Mouse (Mus musculus) kidney, postnatal 14 days (tissue): ENCODE results near the gene Hdac4.

ENCODE experiments used
- DNase-seq: peaks from one replicate; pipeline ENCODE4 v3.0.0; 2022; ENCODE audit warnings: mixed read lengths

Gene Hdac4

DNA sequence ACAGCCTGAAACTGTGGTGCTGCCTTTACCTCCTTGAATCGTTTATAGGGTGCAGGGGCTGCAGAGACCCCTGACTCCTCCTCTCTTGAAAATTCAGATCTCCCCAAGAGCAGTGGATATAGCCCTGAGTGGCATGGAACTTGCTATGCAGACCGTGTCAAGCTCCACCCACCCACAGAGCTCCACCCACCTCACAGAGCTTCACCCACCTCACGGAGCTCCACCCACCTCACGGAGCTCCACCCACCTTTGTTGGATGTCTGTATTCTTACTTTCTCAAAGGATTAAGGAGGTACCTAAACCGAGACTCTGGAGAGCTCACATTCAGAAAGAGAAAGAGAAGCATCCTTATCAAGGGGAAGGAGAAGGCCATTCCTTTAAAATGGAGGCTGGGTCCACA, 279.5 kb downstream of the Hdac4 start:
- no peak for DNase-seq

DNA sequence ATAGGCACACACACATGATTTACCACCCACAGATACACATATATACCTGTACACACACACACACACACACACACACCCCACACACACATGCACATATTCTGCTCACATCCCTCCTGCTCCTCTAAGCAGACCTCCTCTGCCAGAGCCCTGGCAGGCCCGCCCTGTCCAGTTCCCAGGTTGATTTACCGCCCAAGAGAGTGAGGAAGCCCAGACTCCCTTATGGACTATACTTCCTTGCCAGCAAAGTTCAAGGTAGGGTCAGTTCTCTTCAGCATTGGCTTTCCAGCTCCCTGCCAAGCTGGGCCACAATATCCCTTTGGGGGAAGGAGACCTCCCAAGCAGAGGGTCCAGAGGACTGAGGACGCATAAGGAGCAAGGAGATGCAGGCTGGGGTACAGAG, 280.9 kb downstream of the Hdac4 start:
- peak; percentile 59 for DNase-seq

DNA sequence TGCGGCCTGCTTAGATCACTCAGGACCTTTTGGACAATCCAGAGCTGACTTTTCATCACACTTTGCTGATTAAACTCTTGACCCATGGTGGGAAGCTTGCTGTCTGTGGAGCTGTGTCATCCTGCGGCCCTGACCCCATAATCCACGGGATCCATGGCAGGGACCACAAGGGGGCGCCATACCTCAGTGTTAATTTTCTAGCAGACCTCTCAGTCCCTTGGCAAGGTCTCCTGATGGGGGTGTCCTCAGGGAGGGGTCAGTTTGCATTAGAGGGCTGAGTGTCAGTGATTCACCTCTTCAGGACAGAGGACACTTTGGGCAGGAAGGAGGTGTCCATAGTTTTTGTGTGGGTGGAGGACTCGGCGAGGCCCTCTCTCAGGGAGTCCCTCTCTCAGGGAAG, 281.6 kb downstream of the Hdac4 start:
- peak; percentile 58 for DNase-seq

DNA sequence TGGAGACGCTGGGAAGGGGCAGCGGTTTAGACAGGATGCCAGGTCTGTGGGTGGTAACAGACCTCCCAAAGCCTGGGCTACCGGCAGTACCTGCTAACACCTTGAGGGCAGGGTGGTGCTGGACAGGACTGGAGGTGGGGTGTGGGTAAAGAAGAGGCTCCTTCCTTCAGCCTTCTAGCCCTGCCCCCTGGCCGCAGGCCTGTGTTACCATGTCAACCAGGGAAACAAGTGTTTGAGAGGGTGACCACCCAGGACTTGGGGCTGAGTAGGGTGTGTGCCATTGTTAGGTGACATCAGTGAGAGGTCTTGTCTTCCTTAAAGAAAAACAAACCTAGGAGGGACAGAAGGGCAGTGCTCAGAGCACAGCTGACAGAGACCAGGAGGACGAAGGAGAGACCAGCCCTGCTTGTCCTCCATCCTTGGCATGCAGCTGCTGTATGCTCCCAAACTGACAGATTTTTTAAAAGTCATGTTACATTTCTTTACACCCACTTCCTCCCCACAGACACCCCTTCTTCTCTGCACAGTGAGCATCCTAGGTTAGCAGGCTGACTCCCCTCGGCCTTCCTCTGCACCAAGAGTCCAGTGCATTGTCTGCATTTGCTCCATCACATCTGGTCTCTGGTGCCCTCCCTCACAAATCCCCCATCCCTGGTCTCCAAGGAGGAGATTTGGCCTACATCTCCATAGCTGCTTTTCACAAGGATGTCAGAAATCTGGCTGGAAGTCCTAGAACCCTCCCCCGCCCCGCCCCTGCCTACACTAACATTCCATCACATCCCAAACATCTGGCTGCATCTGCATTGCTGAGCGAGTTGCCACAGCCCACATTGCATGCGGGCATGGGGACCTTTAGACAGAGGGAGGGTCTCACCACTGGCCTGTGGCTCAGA, 283.0 kb downstream of the Hdac4 start:
- no peak for DNase-seq

DNA sequence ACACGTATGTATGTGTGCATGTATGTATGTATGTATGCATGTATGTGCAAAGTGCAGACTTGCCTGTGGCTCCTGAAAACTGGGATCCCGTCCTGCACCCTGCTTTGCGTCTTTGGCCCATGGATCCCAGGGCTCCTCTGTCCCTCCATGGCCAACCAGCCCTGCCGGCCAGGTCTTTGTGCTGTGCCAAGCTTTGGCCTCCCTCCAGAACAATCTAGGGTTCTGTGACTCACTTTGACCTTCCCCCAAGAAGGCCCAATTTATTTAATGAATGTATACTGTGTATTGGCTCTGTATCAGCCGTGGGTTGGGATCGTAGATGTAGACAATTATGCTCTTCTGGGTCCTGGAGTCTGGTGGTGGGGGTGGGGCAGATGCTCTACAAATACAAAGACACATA, 290.2 kb downstream of the Hdac4 start:
- no peak for DNase-seq

DNA sequence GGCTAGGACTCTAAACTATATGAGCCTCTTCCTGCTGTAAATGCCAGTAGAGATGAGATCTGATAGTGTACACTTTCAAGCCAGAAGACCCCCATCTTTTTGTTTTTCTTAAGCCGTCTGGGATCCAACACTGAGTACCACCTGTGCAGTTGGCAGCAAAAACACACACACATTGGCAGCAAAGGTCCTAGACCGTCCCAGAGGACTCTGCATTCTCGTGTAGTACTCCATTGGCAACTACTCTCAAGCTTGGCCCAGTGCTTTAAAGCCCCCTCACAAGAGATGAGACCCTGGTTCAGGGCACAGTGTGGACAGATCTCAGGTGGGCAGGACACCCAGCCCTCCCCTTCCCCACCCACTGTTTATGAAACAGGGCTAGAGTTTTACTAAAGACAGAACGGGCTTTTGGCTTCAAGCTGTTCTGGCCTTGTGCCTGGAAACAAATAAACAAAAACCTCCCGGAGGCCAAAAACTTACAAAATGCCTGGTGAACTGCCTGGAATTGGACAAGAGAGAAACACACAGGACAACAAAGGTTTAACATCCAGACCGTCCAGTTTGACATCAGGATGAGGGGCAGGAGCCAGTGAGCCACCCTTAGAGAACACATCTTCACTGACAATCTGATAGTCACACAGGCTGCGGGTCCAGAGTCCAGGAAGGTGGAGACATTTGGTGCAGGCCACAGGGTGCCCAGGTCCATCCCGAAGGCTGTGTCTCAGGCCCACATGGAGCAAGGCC, 292.1 kb downstream of the Hdac4 start:
- peak; percentile 40 for DNase-seq

DNA sequence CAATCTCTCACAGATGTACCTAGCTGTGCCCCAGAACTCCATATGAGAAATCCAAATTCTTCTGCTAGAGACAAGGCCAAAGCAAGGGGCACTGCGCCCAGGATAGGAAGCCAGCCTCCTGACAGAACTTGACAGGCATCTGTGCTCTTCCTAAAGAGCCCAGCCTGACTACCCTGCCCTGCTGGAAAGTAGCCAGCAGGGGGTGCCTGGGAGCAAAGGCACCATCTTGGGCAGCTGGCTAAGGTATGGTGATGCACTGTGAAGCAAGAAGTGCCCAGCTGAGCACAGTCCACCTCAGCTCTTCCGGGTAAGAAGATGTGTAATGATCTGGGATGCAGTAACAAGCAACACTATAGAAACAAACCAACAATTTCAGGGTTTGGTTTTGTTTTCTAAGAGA, 298.4 kb downstream of the Hdac4 start:
- DNase-seq, result no peak

DNA sequence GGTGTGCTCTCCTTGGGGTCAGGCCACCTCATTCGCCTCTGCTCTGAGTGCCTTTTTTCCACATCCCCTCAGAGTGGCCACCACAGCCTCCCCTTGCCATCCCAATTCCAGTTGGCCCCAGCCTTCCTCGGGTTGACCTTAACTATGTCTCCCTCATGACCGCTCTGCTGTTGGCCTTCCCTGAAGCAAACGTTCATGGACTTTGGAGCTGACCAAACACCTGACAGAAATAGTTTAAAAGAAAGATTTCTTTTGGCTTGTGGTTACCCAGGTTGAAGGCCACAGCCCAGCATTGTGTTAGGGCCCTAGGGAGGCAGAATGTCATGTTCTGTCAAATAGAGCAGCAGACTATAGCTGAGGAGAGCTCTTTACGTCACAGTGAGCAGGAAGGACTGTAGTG, 301.2 kb downstream of the Hdac4 start:
- no peak for DNase-seq

DNA sequence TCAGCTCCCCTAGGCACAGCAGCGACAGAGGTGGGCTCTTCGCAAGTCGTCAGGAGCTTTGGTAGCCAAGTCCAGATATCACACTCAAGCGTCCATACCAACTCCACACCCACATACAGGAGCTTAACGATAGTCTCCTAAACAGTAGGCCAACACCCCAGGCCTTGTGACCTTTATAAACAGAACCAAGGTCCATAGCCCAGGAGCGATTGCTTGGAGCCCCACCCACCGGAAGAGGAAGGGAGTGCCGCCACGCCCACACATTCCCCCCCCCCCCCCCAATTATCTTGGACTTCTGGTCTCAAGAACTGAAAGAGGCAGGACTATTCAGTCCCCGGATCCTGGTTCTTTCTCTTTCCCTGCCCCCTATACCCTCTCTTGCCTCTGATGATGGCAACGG, 301.9 kb downstream of the Hdac4 start:
- DNase-seq, result no peak

DNA sequence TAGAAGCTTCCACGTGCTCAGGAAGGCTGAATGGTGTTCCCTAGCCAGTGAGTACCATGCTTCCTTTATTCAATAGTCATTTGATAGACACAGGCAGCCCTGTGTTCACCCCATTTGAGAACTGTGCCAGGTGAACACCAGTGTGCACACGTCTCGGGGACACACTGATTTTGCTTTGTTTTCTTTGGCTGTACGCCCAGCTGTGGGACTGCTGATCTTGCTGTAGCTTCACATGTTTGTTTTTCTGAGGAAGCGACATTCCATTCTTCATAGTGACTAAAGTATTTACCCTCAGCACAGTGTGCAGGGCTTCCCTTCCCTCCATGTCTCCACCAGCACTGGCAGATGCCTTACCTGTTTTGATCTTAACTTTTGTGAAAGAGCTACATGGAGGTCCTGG, 312.4 kb downstream of the Hdac4 start:
- DNase-seq, result peak; percentile 70

DNA sequence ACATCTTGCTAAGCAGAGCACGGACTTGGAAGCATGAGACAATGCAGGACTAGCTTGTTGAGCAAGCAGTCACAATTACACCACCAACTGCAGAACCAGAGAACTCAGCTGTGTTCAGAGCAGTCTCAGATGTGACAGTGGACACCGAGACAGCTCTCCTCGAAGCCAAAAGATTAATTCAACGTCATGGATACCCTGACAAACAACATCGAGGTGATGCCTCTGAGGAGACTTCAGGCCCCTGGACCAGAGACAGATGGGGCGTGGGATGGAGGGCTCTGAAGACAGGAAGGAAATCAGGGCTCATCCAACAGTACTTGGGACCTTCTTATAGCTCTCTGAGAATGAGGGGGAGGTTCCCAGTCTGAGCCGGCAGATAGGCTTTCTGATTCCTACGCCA, 314.6 kb downstream of the Hdac4 start:
- DNase-seq, result no peak

DNA sequence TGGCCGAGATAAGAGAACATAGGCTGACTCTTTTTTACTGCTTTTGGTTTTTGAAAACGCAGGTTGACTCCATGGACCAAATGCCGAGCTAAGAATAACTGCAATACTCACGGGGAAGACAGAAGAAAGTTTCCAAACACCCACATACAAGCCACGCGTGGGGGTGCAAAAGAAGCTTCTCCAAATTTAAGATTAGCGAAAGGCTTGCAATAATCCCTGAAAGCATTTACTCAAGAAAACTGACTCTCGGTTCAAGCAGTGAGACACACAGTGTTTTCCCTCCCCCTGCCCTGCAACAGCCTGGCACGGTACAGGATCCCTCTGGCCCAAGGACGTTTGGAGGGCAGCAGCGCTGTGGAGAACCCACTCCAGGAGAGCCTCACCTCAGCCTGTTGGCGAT, 315.3 kb downstream of the Hdac4 start:
- DNase-seq, result no peak
